Mouse (Mus musculus) liver, embryonic 14.5 days (tissue): ENCODE data around the gene Dlg1.

Experiments
- CTCF ChIP-seq: IDR thresholded peaks from 2 replicates; pipeline ENCODE4 v1.5.1; 2016; ENCODE audit warnings: antibody characterized with exemption, low read depth, control low read depth
- EP300 ChIP-seq: IDR thresholded peaks from 2 replicates; pipeline ENCODE4 v1.6.1; 2016; ENCODE audit warnings: antibody characterized with exemption, low read depth

DNA sequence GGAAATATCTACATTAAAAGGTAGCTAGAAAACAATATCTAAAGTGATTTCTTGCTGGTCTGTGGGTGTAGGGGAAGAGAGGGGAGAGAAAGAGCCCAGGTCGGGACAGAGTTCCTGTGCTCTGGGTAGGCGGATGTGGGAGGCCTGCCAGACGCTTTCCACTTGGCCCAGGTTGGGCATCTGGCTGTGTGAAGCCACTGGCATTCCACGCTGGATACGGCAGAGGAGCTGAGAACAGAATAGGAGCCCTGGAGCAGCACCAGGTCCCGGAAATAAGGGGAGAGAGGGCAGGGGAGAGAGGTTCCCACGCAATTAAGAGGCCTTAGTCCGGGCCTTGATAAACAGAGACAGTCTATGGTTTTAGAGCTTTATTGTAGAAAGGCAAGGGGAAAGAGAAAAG lies 77.0 kb downstream of the Dlg1 start:
- TF ChIP-seq EP300 (no peak), CTCF (no peak)
